Mouse (Mus musculus) lung, adult 18-20 months (tissue): ENCODE results near the gene Ccdc63.
"Not testable (repeated sequence)": the region's sequence is repeated elsewhere in the genome, so short reads cannot be mapped to it uniquely, and the experiment has no call there.

Experiments used
- DNase-seq, 2 experiments: peaks; one replicate each; pipeline ENCODE4 v3.0.0; 2022; ENCODE audit warnings: mixed read lengths in 2 of 2

Gene Ccdc63

GRCm38 (mm10) chr5:122146609-122147008, 6.0 kb upstream of the Ccdc63 start:
- DNase-seq, result no peak

- peak; percentile 79 to 81 for DNase-seq
Measured at GRCm38 (mm10) chr5:122146056-122146580, 5.5 kb upstream of the Ccdc63 start.

GRCm38 (mm10) chr5:122145381-122146055, 4.9 kb upstream of the Ccdc63 start:
- DNase-seq, result peak; percentile 69 to 72

GRCm38 (mm10) chr5:122144825-122145224, 4.2 kb upstream of the Ccdc63 start:
- peak; percentile 64 to 66 for DNase-seq

- peak; percentile 67 to 73 for DNase-seq
Measured at GRCm38 (mm10) chr5:122143543-122143942, 2.9 kb upstream of the Ccdc63 start.

GRCm38 (mm10) chr5:122142230-122142992, 1.8 kb upstream of the Ccdc63 start:
- DNase-seq, result peak in 1 of 2 experiments; percentile 60

- not testable (repeated sequence) for DNase-seq
Measured at GRCm38 (mm10) chr5:122139771-122140170, 852 bp downstream of the Ccdc63 start.

GRCm38 (mm10) chr5:122138856-122139255, 1.8 kb downstream of the Ccdc63 start:
- no peak for DNase-seq

GRCm38 (mm10) chr5:122136508-122137408, 3.9 kb downstream of the Ccdc63 start:
- DNase-seq, result peak; percentile 64 to 68

GRCm38 (mm10) chr5:122135290-122135882, 5.2 kb downstream of the Ccdc63 start:
- DNase-seq, result no peak

GRCm38 (mm10) chr5:122134395-122135289, 6.0 kb downstream of the Ccdc63 start:
- no peak for DNase-seq

- no peak for DNase-seq
Measured at GRCm38 (mm10) chr5:122133050-122133389, 7.6 kb downstream of the Ccdc63 start.

GRCm38 (mm10) chr5:122132167-122133049, 8.2 kb downstream of the Ccdc63 start:
- DNase-seq, result peak in 1 of 2 experiments; percentile 16

GRCm38 (mm10) chr5:122131076-122132051, 9.3 kb downstream of the Ccdc63 start:
- peak; percentile 86 to 88 for DNase-seq

- DNase-seq, result no peak
Measured at GRCm38 (mm10) chr5:122130341-122130998, 10.2 kb downstream of the Ccdc63 start.

- peak in 1 of 2 experiments; percentile 75 for DNase-seq
Measured at GRCm38 (mm10) chr5:122129068-122129655, 11.5 kb downstream of the Ccdc63 start.

- DNase-seq, result no peak
Measured at GRCm38 (mm10) chr5:122125211-122125760, 15.3 kb downstream of the Ccdc63 start.

GRCm38 (mm10) chr5:122116243-122116642, 24.4 kb downstream of the Ccdc63 start:
- no peak for DNase-seq
